Mouse (Mus musculus) right cerebral cortex, postnatal 14 days (tissue): ENCODE results near the gene Cdkn2a.

Experiments used
- DNase-seq: peaks from one replicate; pipeline ENCODE4 v3.0.0; 2022

Gene Cdkn2a

GRCm38 (mm10) chr4:89276669-89277219, 17.7 kb downstream of the Cdkn2a start:
- no peak for DNase-seq

GRCm38 (mm10) chr4:89275811-89276584, 18.5 kb downstream of the Cdkn2a start:
- no peak for DNase-seq

GRCm38 (mm10) chr4:89274829-89275548, 19.5 kb downstream of the Cdkn2a start:
- no peak for DNase-seq

GRCm38 (mm10) chr4:89274006-89274405, 20.4 kb downstream of the Cdkn2a start:
- DNase-seq: no peak

- no peak for DNase-seq
Observed at GRCm38 (mm10) chr4:89273585-89273984, 20.9 kb downstream of the Cdkn2a start.

GRCm38 (mm10) chr4:89272961-89273540, 21.4 kb downstream of the Cdkn2a start:
- no peak for DNase-seq

- DNase-seq: no peak
Observed at GRCm38 (mm10) chr4:89272101-89272718, 22.2 kb downstream of the Cdkn2a start.

- DNase-seq: no peak
Observed at GRCm38 (mm10) chr4:89257768-89258167, 36.7 kb downstream of the Cdkn2a start.

GRCm38 (mm10) chr4:89234446-89234845, 60.0 kb downstream of the Cdkn2a start:
- no peak for DNase-seq
